In genomic region chr17:80193075-80193474, GRCm38 (mm10) we compare ENCODE assay signal across 9 mouse cellular contexts. TPM values are rescaled to one million over a fixed set of nuclear protein-coding genes. Genes with fewer than 3 reads are reported as not detected.
DNase-seq lines count a peak whose midpoint lies in the region; ATAC-seq and TF ChIP-seq lines count a peak whose summit lies in the region.
"Had no signal": no experiment of that assay in that cellular context is flagged by ENCODE, and none has a peak within 500 bp of the region (broad histone marks: within the 10 kb centered on the region; RNA-seq: fewer than 3 reads in every experiment).

No protein-coding gene starts in this region.

- no peaks in the 10 kb centered on the region for H3K27me3 ChIP-seq in hindbrain, embryonic 11.5 days (ENCODE audit: control insufficient read depth, insufficient read depth, low read length)
- no peaks in the 10 kb centered on the region for H3K27me3 ChIP-seq in hindbrain, embryonic 16.5 days (replicated peaks; ENCODE audit: control insufficient read depth, insufficient read depth, low read length)
- no peaks in the 10 kb centered on the region for H3K27me3 ChIP-seq in midbrain, embryonic 15.5 days (replicated peaks)
- no peaks in the 10 kb centered on the region for H3K27me3 ChIP-seq in midbrain, embryonic 10.5 days (ENCODE audit: low read depth, poor library complexity, severe bottlenecking)

- H3K27ac ChIP-seq in hindbrain, embryonic 11.5 days (ENCODE audit: low read depth, low read length), result no peak overlapping the region
- H3K27ac ChIP-seq in hindbrain, embryonic 16.5 days (ENCODE audit: low read depth, low read length), result no peak overlapping the region
- no peak overlapping the region for H3K27ac ChIP-seq in midbrain, embryonic 15.5 days
- H3K27ac ChIP-seq in midbrain, embryonic 10.5 days (replicated peaks), result no peak overlapping the region

- H3K36me3 ChIP-seq in hindbrain, embryonic 11.5 days (ENCODE audit: control insufficient read depth, insufficient read depth, low read length), result 0 out of 2 replicates have a peak, but pooled peaks cover 2% of the 10 kb centered on the region
- peaks cover 16% of the 10 kb centered on the region for H3K36me3 ChIP-seq in hindbrain, embryonic 16.5 days (ENCODE audit: control insufficient read depth, insufficient read depth, low read length)
- peaks cover 13% of the 10 kb centered on the region; the same call in 1 of the 2 replicates for H3K36me3 ChIP-seq in midbrain, embryonic 15.5 days (replicated peaks)
- peaks cover 42% of the 10 kb centered on the region for H3K36me3 ChIP-seq in midbrain, embryonic 10.5 days

- TF ChIP-seq POLR2A in brain, embryonic 14.5 days (IDR thresholded peaks at IDR 0.05; ENCODE audit: borderline replicate concordance, extremely low read depth, insufficient read depth, insufficient read length, poor library complexity, severe bottlenecking), result no peak

- no peaks in the 10 kb centered on the region for H3K4me1 ChIP-seq in hindbrain, embryonic 11.5 days (replicated peaks; ENCODE audit: control insufficient read depth, insufficient read depth, low read length)
- H3K4me1 ChIP-seq in hindbrain, embryonic 16.5 days (ENCODE audit: control insufficient read depth, insufficient read depth, low read depth, low read length), result no peaks in the 10 kb centered on the region
- H3K4me1 ChIP-seq in midbrain, embryonic 15.5 days, result no peaks in the 10 kb centered on the region
- peaks cover 3% of the 10 kb centered on the region; the same call in 1 of the 2 replicates for H3K4me1 ChIP-seq in midbrain, embryonic 10.5 days
- H3K4me1 ChIP-seq: megakaryocyte, embryonic 14.5 days had no signal

- no peak for ATAC-seq in hindbrain, embryonic 11.5 days (ENCODE audit: low FRiP score)
- no peak for ATAC-seq in hindbrain, embryonic 16.5 days
- ATAC-seq in midbrain, embryonic 15.5 days (replicated peaks), result peak; percentile 35

- 69% methylated on average over 5 of the region's 5 CpGs for WGBS in hindbrain, embryonic 11.5 days
- 65% methylated on average over 5 of the region's 5 CpGs for WGBS in hindbrain, embryonic 16.5 days
- WGBS in midbrain, embryonic 15.5 days, result 68% methylated on average over 5 of the region's 5 CpGs
- WGBS in midbrain, embryonic 10.5 days, result 76% methylated on average over 5 of the region's 5 CpGs

- DNase-seq in hindbrain, embryonic 11.5 days (ENCODE audit: low spot score), result peak; percentile 42
- DNase-seq in midbrain, embryonic 10.5 days (ENCODE audit: low spot score), result no peak
- peak; percentile 52 for DNase-seq in brain, embryonic 14.5 days (ENCODE audit: low read depth)
- peak; percentile 24 for DNase-seq in telencephalon, adult 2 months (ENCODE audit: low read depth, low spot score)
- DNase-seq in spleen, postnatal 4 days (ENCODE audit: low spot score in 2 of 2), result no peak
- DNase-seq: adrenal gland, postnatal 25 days had no signal

- no peak overlapping the region for H3K4me3 ChIP-seq in hindbrain, embryonic 11.5 days (ENCODE audit: low read depth, low read length)
- H3K4me3 ChIP-seq in hindbrain, embryonic 16.5 days (ENCODE audit: low read length), result no peak overlapping the region
- no peak overlapping the region for H3K4me3 ChIP-seq in midbrain, embryonic 15.5 days
- H3K4me3 ChIP-seq in midbrain, embryonic 10.5 days, result no peak overlapping the region
- H3K4me3 ChIP-seq: megakaryocyte, embryonic 14.5 days had no signal

- no peak overlapping the region for H3K9ac ChIP-seq in hindbrain, embryonic 11.5 days (ENCODE audit: low read depth, low read length)
- H3K9ac ChIP-seq in hindbrain, embryonic 16.5 days (ENCODE audit: low read depth, low read length), result no peak overlapping the region
- H3K9ac ChIP-seq in midbrain, embryonic 15.5 days, result no peak overlapping the region

- H3K9me3 ChIP-seq in hindbrain, embryonic 11.5 days (ENCODE audit: control insufficient read depth, low read length), result no peaks in the 10 kb centered on the region
- H3K9me3 ChIP-seq in hindbrain, embryonic 16.5 days (ENCODE audit: control insufficient read depth, low read length), result no peaks in the 10 kb centered on the region
- no peaks in the 10 kb centered on the region for H3K9me3 ChIP-seq in midbrain, embryonic 15.5 days
- no peaks in the 10 kb centered on the region; the same call in 1 of the 2 replicates for H3K9me3 ChIP-seq in midbrain, embryonic 10.5 days (replicated peaks)

- TF ChIP-seq CTCF in brain, embryonic 14.5 days (IDR thresholded peaks at IDR 0.05; ENCODE audit: borderline replicate concordance, extremely low read depth, insufficient read depth, insufficient read length), result peak; percentile 9; the same call in 1 of the 2 replicates

- H3K4me2 ChIP-seq in hindbrain, embryonic 11.5 days (replicated peaks; ENCODE audit: low read depth, low read length), result no peak overlapping the region
- H3K4me2 ChIP-seq in hindbrain, embryonic 16.5 days (ENCODE audit: low read length), result no peak overlapping the region
- no peak overlapping the region for H3K4me2 ChIP-seq in midbrain, embryonic 15.5 days

RNA-seq across cellular contexts. Expression of gene Srsf7, which starts 14.0 kb away (rescaled TPM):
- polyA plus RNA-seq in hindbrain, embryonic 11.5 days (2014; fragmentation: Nextera tagmentation; extraction: Ambion mirVana), result 773 and 810 TPM in 2 replicates
- polyA plus RNA-seq in hindbrain, embryonic 16.5 days (2015; fragmentation: Nextera tagmentation; extraction: Ambion mirVana), result 356 and 367 TPM in 2 replicates
- 417 and 424 TPM in 2 replicates for polyA plus RNA-seq in midbrain, embryonic 15.5 days (2015; fragmentation: Nextera tagmentation; extraction: Ambion mirVana)
- 795 and 858 TPM in 2 replicates for polyA plus RNA-seq in midbrain, embryonic 10.5 days (2016; fragmentation: Nextera tagmentation; extraction: Ambion mirVana)
- polyA plus RNA-seq in brain, embryonic 14.5 days (2012; rRNA removed), result 326 and 421 TPM in 2 replicates

RNA-seq across cellular contexts. Expression of gene Ttc39d, which starts 14.2 kb away (rescaled TPM):
- polyA plus RNA-seq in hindbrain, embryonic 11.5 days (2014; fragmentation: Nextera tagmentation; extraction: Ambion mirVana), result 0.20 TPM in 1 of 2 replicates, not detected in the other
- 0.10 and 0.19 TPM in 2 replicates for polyA plus RNA-seq in hindbrain, embryonic 16.5 days (2015; fragmentation: Nextera tagmentation; extraction: Ambion mirVana)
- 0.06 and 0.22 TPM in 2 replicates for polyA plus RNA-seq in midbrain, embryonic 15.5 days (2015; fragmentation: Nextera tagmentation; extraction: Ambion mirVana)
- 0.06 and 0.19 TPM in 2 replicates for polyA plus RNA-seq in midbrain, embryonic 10.5 days (2016; fragmentation: Nextera tagmentation; extraction: Ambion mirVana)
- polyA plus RNA-seq in brain, embryonic 14.5 days (2012; rRNA removed), result 0.05 and 0.08 TPM in 2 replicates

RNA-seq across cellular contexts. Expression of gene Gemin6, which starts 31.2 kb away (rescaled TPM):
- polyA plus RNA-seq in hindbrain, embryonic 11.5 days (2014; fragmentation: Nextera tagmentation; extraction: Ambion mirVana), result 37.9 and 41.5 TPM in 2 replicates
- 20.0 and 20.8 TPM in 2 replicates for polyA plus RNA-seq in hindbrain, embryonic 16.5 days (2015; fragmentation: Nextera tagmentation; extraction: Ambion mirVana)
- polyA plus RNA-seq in midbrain, embryonic 15.5 days (2015; fragmentation: Nextera tagmentation; extraction: Ambion mirVana), result 18.1 and 21.5 TPM in 2 replicates
- 50.6 and 66.2 TPM in 2 replicates for polyA plus RNA-seq in midbrain, embryonic 10.5 days (2016; fragmentation: Nextera tagmentation; extraction: Ambion mirVana)
- polyA plus RNA-seq in brain, embryonic 14.5 days (2012; rRNA removed), result 9.7 and 12.5 TPM in 2 replicates

Comparison
In these comparisons a context has a peak if more than half of its experiments do, and no peak if none do; other contexts are left out.
1. DNase-seq: peak in hindbrain, embryonic 11.5 days (single experiment), brain, embryonic 14.5 days (single experiment) and telencephalon, adult 2 months (single experiment); none in midbrain, embryonic 10.5 days (single experiment) and spleen, postnatal 4 days (0 of 2).